Mouse (Mus musculus): ENCODE measurements at regions not wholly inside any gene's neighbourhood (a gene's known extent, or its start where the extent isn't known, plus 50 kb on each side); places are given as distances from the start of the nearest gene placed in this dataset.

DNA sequence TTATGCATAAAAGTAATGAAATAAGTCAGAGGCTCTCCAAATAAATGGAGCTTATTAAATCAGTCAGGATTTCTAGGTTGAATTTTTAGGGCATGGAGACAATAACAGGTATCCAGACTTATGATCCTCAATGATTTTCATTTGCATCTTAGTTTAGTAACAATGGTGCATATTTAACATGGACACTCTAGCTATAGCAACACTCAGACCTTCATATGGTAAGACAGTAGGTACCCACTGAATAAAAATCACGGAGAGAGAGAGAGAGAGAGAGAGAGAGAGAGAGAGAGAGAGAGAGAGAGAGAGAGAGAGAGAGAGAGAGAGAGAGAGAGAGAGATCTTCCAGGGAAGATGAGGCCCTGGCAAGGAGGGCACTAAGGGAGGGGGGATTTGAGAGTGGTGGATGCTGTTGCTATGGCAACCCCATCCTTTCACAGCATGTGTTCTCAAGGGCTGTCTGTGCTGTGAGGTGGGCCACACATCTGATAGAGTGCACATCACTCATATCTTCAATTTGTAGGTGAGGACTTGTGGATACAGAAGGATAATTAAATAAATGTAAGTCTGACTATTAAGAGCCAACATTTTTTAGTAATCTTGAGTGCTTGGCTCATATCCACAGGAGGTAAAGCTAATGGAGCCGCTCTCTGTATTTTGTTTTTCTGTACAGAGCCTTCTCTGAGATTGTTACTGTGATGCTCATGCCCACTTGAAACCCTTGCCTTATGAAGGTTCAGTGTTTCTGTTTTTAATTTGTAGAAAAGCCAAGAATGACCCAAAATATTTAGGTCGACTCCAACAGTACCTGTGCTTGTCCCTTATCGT is 227.7 kb downstream of the Otor start:
- DNase-seq (ENCODE audit: low spot score in 2 of 2) = no peak

DNA sequence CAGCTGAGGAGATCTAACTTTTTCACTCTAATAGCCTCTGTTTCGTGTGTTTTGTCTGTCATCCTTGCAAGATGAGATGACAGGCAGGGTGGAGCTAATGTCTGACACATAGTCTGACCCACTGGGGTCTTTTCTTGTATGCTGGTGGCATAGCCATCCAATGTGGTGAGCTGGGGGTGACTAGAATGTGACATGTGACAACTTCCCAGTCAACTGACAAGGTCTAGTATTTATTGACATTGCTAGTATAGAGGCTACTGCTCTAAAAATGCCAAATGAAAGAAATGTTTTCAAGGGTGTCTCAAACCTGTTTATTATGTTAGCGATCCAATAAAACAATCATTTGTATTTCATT is 228.3 kb downstream of the Otor start:
- DNase-seq (ENCODE audit: low spot score in 2 of 2) = no peak

DNA sequence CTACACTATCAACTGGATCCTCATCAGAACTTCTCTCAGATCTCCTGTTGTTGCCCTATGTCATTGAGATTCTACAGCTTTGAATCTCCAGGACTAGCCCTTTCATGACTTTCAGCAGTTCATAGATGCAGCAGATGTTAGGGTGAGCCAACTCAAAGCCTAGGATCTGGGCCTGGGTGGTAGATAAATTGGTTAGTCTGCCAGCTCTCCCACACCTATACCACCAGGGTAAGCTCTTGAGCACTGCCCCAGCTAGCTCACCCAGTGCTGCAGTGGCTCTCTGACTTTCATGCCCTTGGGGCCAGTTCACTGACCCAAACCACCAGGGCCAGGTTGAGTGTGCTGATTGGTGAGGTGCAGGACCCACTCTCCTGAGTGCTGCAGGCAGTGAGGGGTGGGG is 220.5 kb upstream of the Pcsk2 start:
- no peak for DNase-seq (ENCODE audit: low spot score in 2 of 2)

DNA sequence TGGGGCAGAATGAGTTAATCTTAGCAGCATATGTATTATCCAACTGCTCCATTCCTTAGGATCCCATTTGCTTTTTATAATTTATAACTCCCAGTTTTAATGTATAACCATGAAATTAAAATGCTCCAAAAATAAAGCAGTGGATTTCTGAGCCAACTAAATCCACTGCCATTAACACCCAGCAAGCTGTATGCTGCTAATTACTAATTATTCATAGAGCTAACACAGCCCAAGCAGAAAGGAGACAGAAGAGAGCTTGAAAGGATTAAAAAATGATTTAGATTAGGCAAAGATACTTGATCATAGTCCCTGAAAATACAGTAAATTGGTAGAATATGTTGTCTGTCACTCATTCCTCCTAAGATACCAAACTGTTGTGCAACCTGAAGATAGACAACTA is 213.9 kb upstream of the Pcsk2 start:
- DNase-seq (ENCODE audit: low spot score in 2 of 2) = no peak

DNA sequence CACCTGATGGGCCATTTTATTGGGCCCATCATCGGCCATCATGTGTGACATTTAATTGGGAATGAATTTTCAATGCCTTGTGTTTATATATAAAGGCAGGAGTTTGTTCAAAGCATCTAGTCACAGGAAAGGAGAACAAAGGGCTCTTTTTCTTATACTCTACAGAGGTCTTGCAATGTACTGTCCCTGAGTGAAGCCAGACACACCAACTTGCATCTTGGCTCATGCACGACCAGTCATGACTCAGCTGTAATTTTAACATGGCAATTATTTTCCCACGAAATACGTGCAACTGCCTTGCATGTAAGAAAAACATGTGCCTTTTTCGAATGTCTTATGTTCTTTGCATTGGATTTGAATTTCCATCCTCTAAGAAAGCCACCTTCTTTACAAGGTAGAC is 205.6 kb upstream of the Pcsk2 start:
- no peak for DNase-seq (ENCODE audit: low spot score in 2 of 2)

DNA sequence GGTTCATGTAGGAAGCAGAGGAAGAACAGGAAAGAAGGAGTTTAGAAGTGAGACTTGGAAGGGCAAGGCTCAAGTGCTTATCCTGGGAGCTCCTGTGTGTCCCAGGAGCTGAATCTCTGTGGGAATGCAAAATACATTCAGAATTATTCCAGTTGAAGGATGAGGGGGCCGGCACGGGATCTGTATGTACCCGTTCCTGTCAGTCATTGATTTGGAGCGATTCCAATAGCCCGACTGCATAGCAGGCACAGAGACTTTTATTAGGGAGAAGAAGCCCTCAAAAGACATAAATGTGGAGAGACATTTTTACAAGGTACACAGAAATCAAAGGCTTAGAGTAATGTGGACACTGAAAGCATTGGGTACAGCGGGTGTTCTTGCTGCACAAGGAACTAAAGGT is 181.8 kb upstream of the Pcsk2 start:
- DNase-seq (ENCODE audit: low spot score in 2 of 2) = no peak

DNA sequence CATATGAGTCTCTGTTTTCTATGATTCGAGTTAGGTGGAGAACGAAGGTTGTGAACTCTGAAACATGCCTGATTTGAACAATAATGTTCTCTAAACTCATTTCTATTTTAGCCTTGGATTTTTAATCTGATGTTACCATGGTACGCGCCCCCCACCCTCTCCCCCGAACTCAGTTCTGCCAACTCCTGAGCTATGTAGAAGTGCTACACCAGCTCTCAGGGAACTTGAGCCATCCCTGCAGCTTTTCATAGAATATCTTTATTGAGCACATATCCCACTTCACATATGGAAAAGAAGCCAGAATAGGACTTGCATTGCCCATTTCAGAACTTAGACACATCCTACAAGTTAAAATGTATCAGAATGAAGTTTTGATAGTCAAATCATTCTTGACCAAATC is 180.0 kb upstream of the Pcsk2 start:
- DNase-seq (ENCODE audit: low spot score in 2 of 2) = no peak

Data from frontal cortex, postnatal 25 days (tissue).